Comparison of ENCODE assay signal across 24 mouse cellular contexts in the genomic region with DNA sequence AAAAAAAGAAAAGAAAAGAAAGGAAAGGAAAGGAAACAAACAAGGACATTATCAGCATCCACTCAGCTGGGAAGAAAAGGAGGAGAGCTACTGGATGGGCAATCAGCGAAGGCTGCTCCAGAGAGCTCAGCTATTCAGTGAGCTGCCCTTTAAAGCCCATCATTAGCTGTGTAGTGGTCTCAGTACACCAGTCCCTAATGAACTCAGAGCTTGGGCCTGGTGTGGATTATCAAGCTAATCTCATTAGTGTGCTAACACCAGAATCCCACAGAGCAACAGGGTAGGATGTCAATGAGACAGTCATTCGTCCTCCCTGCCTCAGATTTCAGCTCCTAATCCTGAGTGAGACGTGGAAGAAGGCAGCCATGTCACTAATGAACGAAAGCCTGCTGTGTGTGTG. TPM values are rescaled to one million over a fixed set of nuclear protein-coding genes. Genes with fewer than 3 reads are reported as not detected.
DNase-seq lines count a peak whose midpoint lies in the region; ATAC-seq lines count a peak whose summit lies in the region.
"Had no signal": no experiment of that assay in that cellular context is flagged by ENCODE, and none has a peak within 500 bp of the region (broad histone marks: within the 10 kb centered on the region; RNA-seq: fewer than 3 reads in every experiment).

No protein-coding gene starts in this region.

- no peak overlapping the region for H3K4me2 ChIP-seq in hindbrain, embryonic 16.5 days (ENCODE audit: low read length)
- H3K4me2 ChIP-seq in forebrain, embryonic 15.5 days (replicated peaks), result no peak overlapping the region
- H3K4me2 ChIP-seq: embryonic facial prominence, embryonic 15.5 days; heart, embryonic 12.5 days; hindbrain, embryonic 12.5 days; limb, embryonic 12.5 days; liver, embryonic 11.5 days had no signal

- no peak for ATAC-seq in hindbrain, embryonic 16.5 days
- ATAC-seq in forebrain, embryonic 15.5 days (replicated peaks), result 0 out of 2 replicates have a peak, but pooled peaks have one; percentile 41
- ATAC-seq: liver, postnatal 0 days; lung, postnatal 0 days had no signal

- no peak overlapping the region for H3K4me3 ChIP-seq in hindbrain, embryonic 10.5 days
- no peak overlapping the region for H3K4me3 ChIP-seq in hindbrain, embryonic 16.5 days (ENCODE audit: low read length)
- no peak overlapping the region for H3K4me3 ChIP-seq in forebrain, embryonic 15.5 days
- H3K4me3 ChIP-seq: embryonic facial prominence, embryonic 15.5 days; heart, embryonic 12.5 days; hindbrain, embryonic 12.5 days; limb, embryonic 12.5 days had no signal

- H3K36me3 ChIP-seq in hindbrain, embryonic 10.5 days, result no peaks in the 10 kb centered on the region
- H3K36me3 ChIP-seq in hindbrain, embryonic 16.5 days (ENCODE audit: control insufficient read depth, insufficient read depth, low read length), result no peaks in the 10 kb centered on the region
- no peaks in the 10 kb centered on the region for H3K36me3 ChIP-seq in forebrain, embryonic 15.5 days
- H3K36me3 ChIP-seq: embryonic facial prominence, embryonic 15.5 days; heart, embryonic 12.5 days; hindbrain, embryonic 12.5 days; limb, embryonic 12.5 days had no signal

- H3K27ac ChIP-seq in hindbrain, embryonic 10.5 days, result peak overlapping the region; percentile 9; the same call in 1 of the 2 replicates
- no peak overlapping the region for H3K27ac ChIP-seq in hindbrain, embryonic 16.5 days (ENCODE audit: low read depth, low read length)
- no peak overlapping the region; the same call in 1 of the 2 replicates for H3K27ac ChIP-seq in forebrain, embryonic 15.5 days (replicated peaks)
- H3K27ac ChIP-seq: embryonic facial prominence, embryonic 15.5 days; hindbrain, embryonic 12.5 days; kidney, postnatal 0 days; limb, embryonic 12.5 days; macrophage had no signal

- H3K9ac ChIP-seq in hindbrain, embryonic 16.5 days (ENCODE audit: low read depth, low read length), result no peak overlapping the region
- H3K9ac ChIP-seq in forebrain, embryonic 15.5 days (replicated peaks), result no peak overlapping the region
- H3K9ac ChIP-seq: embryonic facial prominence, embryonic 15.5 days; heart, embryonic 12.5 days; hindbrain, embryonic 12.5 days; limb, embryonic 12.5 days; liver, postnatal 0 days had no signal

- H3K4me1 ChIP-seq in hindbrain, embryonic 10.5 days (replicated peaks), result peaks cover 16% of the 10 kb centered on the region
- no peaks in the 10 kb centered on the region; the same call in 1 of the 2 replicates for H3K4me1 ChIP-seq in hindbrain, embryonic 16.5 days (ENCODE audit: control insufficient read depth, insufficient read depth, low read depth, low read length)
- peaks cover 19% of the 10 kb centered on the region for H3K4me1 ChIP-seq in forebrain, embryonic 15.5 days
- H3K4me1 ChIP-seq: embryonic facial prominence, embryonic 15.5 days; heart, embryonic 12.5 days; limb, embryonic 12.5 days had no signal

- peaks cover 41% of the 10 kb centered on the region for H3K27me3 ChIP-seq in hindbrain, embryonic 10.5 days (ENCODE audit: insufficient read depth, poor library complexity, severe bottlenecking)
- H3K27me3 ChIP-seq in hindbrain, embryonic 16.5 days (replicated peaks; ENCODE audit: control insufficient read depth, insufficient read depth, low read length), result no peaks in the 10 kb centered on the region
- H3K27me3 ChIP-seq in forebrain, embryonic 15.5 days, result no peaks in the 10 kb centered on the region
- H3K27me3 ChIP-seq: embryonic facial prominence, embryonic 15.5 days; limb, embryonic 12.5 days had no signal

- WGBS in hindbrain, embryonic 10.5 days, result 41% methylated on average over 4 of the region's 4 CpGs
- 38% methylated on average over 4 of the region's 4 CpGs for WGBS in hindbrain, embryonic 16.5 days
- 7% methylated on average over 4 of the region's 4 CpGs for WGBS in forebrain, embryonic 15.5 days

- no peaks in the 10 kb centered on the region for H3K9me3 ChIP-seq in hindbrain, embryonic 10.5 days
- H3K9me3 ChIP-seq in hindbrain, embryonic 16.5 days (ENCODE audit: control insufficient read depth, low read length), result no peaks in the 10 kb centered on the region
- no peaks in the 10 kb centered on the region for H3K9me3 ChIP-seq in forebrain, embryonic 15.5 days
- H3K9me3 ChIP-seq: embryonic facial prominence, embryonic 15.5 days; heart, embryonic 12.5 days; hindbrain, embryonic 12.5 days; limb, embryonic 12.5 days had no signal

- no peak for DNase-seq in hindbrain, embryonic 10.5 days (ENCODE audit: low spot score)
- peak; percentile 38 for DNase-seq in embryo, embryonic 10.5 days (ENCODE audit: low spot score)
- DNase-seq in retina, postnatal 1 day, result peak; percentile 89
- DNase-seq in thymus, adult 18-20 months, result no peak
- DNase-seq in Muller cell, postnatal 12 days (ENCODE audit: inconsistent ontology term), result no peak
- DNase-seq: adrenal gland, adult 2 months; cerebellum, adult 18-20 months; cerebellum, postnatal 14 days; gastrocnemius, postnatal 10 days; heart, adult 18-20 months; heart, postnatal 10 days; kidney, adult 2 months; liver, postnatal 0 days; thymus, postnatal 25 days had no signal

RNA-seq across cellular contexts. Expression of a gene that starts 24.4 kb away (rescaled TPM):
- 1.3 and 1.6 TPM in 2 replicates for polyA plus RNA-seq in hindbrain, embryonic 10.5 days (2016; fragmentation: Nextera tagmentation; extraction: Ambion mirVana)
- polyA plus RNA-seq in hindbrain, embryonic 16.5 days (2015; fragmentation: Nextera tagmentation; extraction: Ambion mirVana), result 3.6 and 5.1 TPM in 2 replicates
- polyA plus RNA-seq in forebrain, embryonic 15.5 days (2015; fragmentation: Nextera tagmentation; extraction: Ambion mirVana), result 1.9 and 2.2 TPM in 2 replicates
- polyA plus RNA-seq: macrophage had no signal

Comparison
In these comparisons a context has a peak if more than half of its experiments do, and no peak if none do; other contexts are left out.
1. DNase-seq: peak in embryo, embryonic 10.5 days (single experiment) and retina, postnatal 1 day (single experiment); none in hindbrain, embryonic 10.5 days (single experiment), thymus, adult 18-20 months (0 of 2) and Muller cell, postnatal 12 days (single experiment).